ENCODE assay signal across 16 mouse cellular contexts in the genomic region with DNA sequence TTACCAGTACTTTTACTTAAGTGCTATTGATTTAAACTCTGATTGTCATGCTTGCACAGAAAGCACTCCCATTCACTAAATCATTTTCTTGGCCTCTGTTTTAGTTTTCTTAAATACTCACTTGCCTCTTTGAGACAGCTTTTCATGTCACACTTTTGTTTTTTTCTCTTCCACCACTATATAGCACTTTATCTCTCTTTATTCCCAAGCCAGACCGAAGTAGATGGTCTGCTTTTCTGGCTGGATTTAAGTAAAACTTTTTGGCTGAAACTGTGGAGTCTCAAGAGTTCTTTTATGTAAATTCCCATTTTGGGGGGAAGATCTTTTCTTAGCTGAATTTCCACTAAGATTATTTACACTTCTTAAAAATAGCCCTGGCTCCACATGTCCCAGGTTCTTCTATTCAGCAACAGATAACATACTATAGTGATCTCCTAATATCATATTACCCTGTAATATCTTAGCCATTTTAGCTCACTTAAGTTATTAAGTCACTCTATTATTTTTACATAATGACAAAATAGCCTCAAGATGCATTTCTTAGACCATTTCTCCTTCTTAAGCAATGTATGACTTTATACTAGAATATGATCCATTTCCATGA.
"Had no signal": no experiment of that assay in that cellular context is flagged by ENCODE, and none has a peak within 500 bp of the region (broad histone marks: within the 10 kb centered on the region; RNA-seq: fewer than 3 reads in every experiment).

No protein-coding gene starts in this region.

- H3K9ac ChIP-seq: liver, embryonic 13.5 days; liver, embryonic 15.5 days; liver, postnatal 0 days; midbrain, embryonic 12.5 days; neural tube, embryonic 12.5 days; stomach, embryonic 15.5 days had no signal

- H3K4me1 ChIP-seq: liver, embryonic 13.5 days; liver, embryonic 15.5 days; megakaryocyte, embryonic 14.5 days; midbrain, embryonic 12.5 days; neural tube, embryonic 12.5 days; stomach, embryonic 15.5 days had no signal

- ATAC-seq: liver, postnatal 0 days had no signal

- H3K4me3 ChIP-seq: liver, embryonic 13.5 days; liver, embryonic 15.5 days; megakaryocyte, embryonic 14.5 days; midbrain, embryonic 12.5 days; neural tube, embryonic 12.5 days; stomach, embryonic 15.5 days had no signal

- DNase-seq: liver, embryonic 13.5 days; liver, postnatal 0 days; lung, postnatal 10 days; midbrain, embryonic 14.5 days; right cerebral cortex, postnatal 14 days; thymus, adult 2 months; thymus, postnatal 25 days; thymus, postnatal 4 days had no signal

- H3K9me3 ChIP-seq: liver, embryonic 13.5 days; liver, embryonic 15.5 days; midbrain, embryonic 12.5 days; neural tube, embryonic 12.5 days; stomach, embryonic 15.5 days had no signal

- H3K4me2 ChIP-seq: liver, embryonic 11.5 days; liver, embryonic 13.5 days; liver, embryonic 15.5 days; midbrain, embryonic 12.5 days; neural tube, embryonic 12.5 days; stomach, embryonic 15.5 days had no signal

- H3K27me3 ChIP-seq: liver, embryonic 13.5 days; liver, embryonic 15.5 days; megakaryocyte, embryonic 14.5 days; midbrain, embryonic 12.5 days; neural tube, embryonic 12.5 days; stomach, embryonic 15.5 days had no signal

- H3K27ac ChIP-seq: liver, embryonic 13.5 days; liver, embryonic 15.5 days; macrophage; midbrain, embryonic 12.5 days; neural tube, embryonic 12.5 days; stomach, embryonic 15.5 days; stomach, postnatal 0 days had no signal

- H3K36me3 ChIP-seq: liver, embryonic 13.5 days; liver, embryonic 15.5 days; midbrain, embryonic 12.5 days; neural tube, embryonic 12.5 days; stomach, embryonic 15.5 days had no signal
